Comparison of ENCODE assay signal across 8 mouse cellular contexts in the genomic region with DNA sequence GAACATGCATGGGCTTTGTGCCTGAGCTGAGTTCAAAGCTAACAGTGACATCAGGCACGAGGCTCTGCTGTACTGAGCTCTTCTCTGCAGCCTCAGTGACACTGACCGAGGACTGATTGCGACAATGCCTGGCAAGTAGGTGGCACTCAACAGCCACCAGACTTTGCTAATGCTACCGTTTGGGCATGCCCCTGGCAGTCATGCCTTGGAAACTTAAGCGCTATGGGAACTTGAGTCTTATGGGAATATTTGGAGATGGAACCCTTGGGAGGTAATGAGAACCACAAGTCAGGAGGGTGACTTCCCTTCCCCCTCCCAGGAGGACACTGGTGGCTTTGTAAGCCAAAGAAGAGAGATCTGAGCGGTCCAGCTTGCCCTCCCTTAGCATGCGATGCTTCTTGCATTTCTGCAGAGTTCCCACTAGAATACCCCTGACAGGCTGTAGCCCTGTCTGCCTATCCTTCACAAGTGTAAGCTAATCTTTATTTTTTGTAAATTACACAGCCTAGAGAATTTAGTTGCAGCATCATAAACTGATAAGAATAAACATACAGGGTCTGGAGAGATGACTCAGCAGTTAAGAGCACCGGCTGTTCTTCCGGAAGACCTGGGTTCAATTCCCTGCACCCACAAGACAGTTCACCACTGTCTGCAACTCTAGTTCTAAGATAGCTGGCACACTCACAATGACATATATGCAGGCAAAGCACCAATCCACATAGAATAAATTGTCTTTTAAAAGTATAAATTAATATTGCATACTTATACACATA.
DNase-seq lines count a peak whose midpoint lies in the region; ATAC-seq and TF ChIP-seq lines count a peak whose summit lies in the region.

No protein-coding gene starts in this region.

- ATAC-seq in embryonic facial prominence, embryonic 15.5 days (ENCODE audit: insufficient number of reproducible peaks, low FRiP score, low TSS enrichment, low read depth): peak; percentile 27; the same call in 1 of the 2 replicates
- ATAC-seq in frontal cortex, adult (ENCODE audit: low TSS enrichment): no peak

- no peak overlapping the region for H3K4me2 ChIP-seq in embryonic facial prominence, embryonic 15.5 days (replicated peaks)

- no peak for TF ChIP-seq CTCF in thymus, adult 2 months (IDR thresholded peaks at IDR 0.05; ENCODE audit: borderline replicate concordance, control insufficient read depth, extremely low read depth, insufficient read depth, low read length, poor library complexity)

- no peak overlapping the region for H3K4me3 ChIP-seq in thymus, adult 2 months (ENCODE audit: control insufficient read depth, insufficient read depth, low read length)
- H3K4me3 ChIP-seq in embryonic facial prominence, embryonic 15.5 days (replicated peaks): no peak overlapping the region

- H3K36me3 ChIP-seq in thymus, adult 2 months (ENCODE audit: control insufficient read depth, insufficient read depth, low read length): no peaks in the 10 kb centered on the region
- no peaks in the 10 kb centered on the region for H3K36me3 ChIP-seq in embryonic facial prominence, embryonic 15.5 days

- TF ChIP-seq POLR2A in thymus, adult 2 months (IDR thresholded peaks at IDR 0.05; ENCODE audit: control insufficient read depth, extremely low read depth, insufficient read depth, low read length, poor library complexity): no peak

- H3K27ac ChIP-seq in thymus, adult 2 months (ENCODE audit: control insufficient read depth, insufficient read depth, low read length): no peak overlapping the region
- H3K27ac ChIP-seq in embryonic facial prominence, embryonic 15.5 days (replicated peaks): no peak overlapping the region

- no peak overlapping the region for H3K9ac ChIP-seq in embryonic facial prominence, embryonic 15.5 days

- no peaks in the 10 kb centered on the region for H3K27me3 ChIP-seq in thymus, adult 2 months (ENCODE audit: control insufficient read depth, insufficient read depth, low read length)
- H3K27me3 ChIP-seq in embryonic facial prominence, embryonic 15.5 days: peaks cover 5% of the 10 kb centered on the region

- DNase-seq in heart, adult 18-20 months: peak; percentile 9 to 26
- DNase-seq in heart, adult 8-10 months (ENCODE audit: low spot score): no peak
- DNase-seq in thymus, postnatal 0 days (ENCODE audit: low spot score): peak; percentile 23
- no peak for DNase-seq in thymus, adult 2 months
- no peak for DNase-seq in urinary bladder, postnatal 4 days (ENCODE audit: low spot score in 2 of 2)
- DNase-seq in T-cell, adult 2 months (ENCODE audit: low spot score): no peak

- H3K9me3 ChIP-seq in embryonic facial prominence, embryonic 15.5 days (replicated peaks): no peaks in the 10 kb centered on the region

- 53% methylated on average over 9 of the region's 9 CpGs for WGBS in thymus, adult 2 months
- WGBS in embryonic facial prominence, embryonic 15.5 days: 33% methylated on average over 9 of the region's 9 CpGs

- 0 out of 2 replicates have a peak, but pooled peaks cover 2% of the 10 kb centered on the region for H3K4me1 ChIP-seq in thymus, adult 2 months (replicated peaks; ENCODE audit: control insufficient read depth, insufficient read depth, low read length)
- H3K4me1 ChIP-seq in embryonic facial prominence, embryonic 15.5 days: 0 out of 2 replicates have a peak, but pooled peaks cover 2% of the 10 kb centered on the region

Comparison
In these comparisons a context has a peak if more than half of its experiments do, and no peak if none do; other contexts are left out.
1. DNase-seq: peak in heart, adult 18-20 months (2 of 2) and thymus, postnatal 0 days (single experiment); none in heart, adult 8-10 months (single experiment), thymus, adult 2 months (single experiment), urinary bladder, postnatal 4 days (0 of 2) and T-cell, adult 2 months (single experiment).